Mouse (Mus musculus) embryonic facial prominence, embryonic 15.5 days (tissue): ENCODE measurements around the gene Limk2. TPM values are rescaled to one million over a fixed set of nuclear protein-coding genes. Genes with fewer than 3 reads are reported as not detected.

Experiments used
- ATAC-seq: fragments of 200-750 bp; cut with Nextera tagmentation; 2 replicates; pipeline ENCODE4 v1.8.0; 2017; ENCODE audit warnings: low read depth, moderate TSS enrichment; ENCODE audit not compliant: insufficient number of reproducible peaks, low FRiP score, low TSS enrichment
- H3K27ac ChIP-seq: fragments of 300-500 bp; sonication (generic); replicated peaks from 2 replicates; pipeline ENCODE4 v1.5.1; 2015; ENCODE audit warnings: mild to moderate bottlenecking, inconsistent platforms
- H3K27me3 ChIP-seq: fragments of 300-500 bp; sonication (generic); 2 replicates; pipeline ENCODE4 v1.6.1; 2015; ENCODE audit warnings: inconsistent platforms
- H3K36me3 ChIP-seq: fragments of 300-500 bp; sonication (generic); 2 replicates; pipeline ENCODE4 v1.6.1; 2015; ENCODE audit warnings: mild to moderate bottlenecking, inconsistent platforms
- H3K4me1 ChIP-seq: fragments of 300-500 bp; sonication (generic); 2 replicates; pipeline ENCODE4 v1.6.1; 2015; ENCODE audit warnings: inconsistent platforms
- H3K4me2 ChIP-seq: fragments of 300-500 bp; sonication (generic); replicated peaks from 2 replicates; pipeline ENCODE4 v1.6.1; 2015; ENCODE audit warnings: mild to moderate bottlenecking, inconsistent platforms
- H3K4me3 ChIP-seq: fragments of 300-500 bp; sonication (generic); replicated peaks from 2 replicates; pipeline ENCODE4 v1.5.1; 2015; ENCODE audit warnings: mild to moderate bottlenecking, inconsistent platforms
- H3K9ac ChIP-seq: fragments of 300-500 bp; sonication (generic); 2 replicates; pipeline ENCODE4 v1.6.1; 2015; ENCODE audit warnings: inconsistent platforms
- H3K9me3 ChIP-seq: fragments of 300-500 bp; sonication (generic); replicated peaks from 2 replicates; pipeline ENCODE4 v1.6.1; 2016; ENCODE audit warnings: inconsistent platforms
- WGBS: fragments of 180-500 bp; shearing (Covaris S2); methylation state at CpG from one replicate; pipeline ENCODE4 v1.1.7; 2015; 5-methylcytosine and 5-hydroxymethylcytosine counted together
- polyA plus RNA-seq: library from polyadenylated mRNA; unstranded; fragments of >200 nt; fragmentation: Nextera tagmentation; extraction: Ambion mirVana; gene quantifications from 2 replicates; pipeline ENCODE4 v1.2.1, GENCODE M21; 2015

Limk2 gene
- polyA plus RNA-seq: 100 and 103 TPM in 2 replicates

GRCm38 (mm10) chr11:3408997-3409732 lies at the start of gene Limk2:
Gene Limk2 (minus strand): TSS chr11:3409189.
- Histone ChIP-seq H3K4me1 (peaks cover 14% of the 10 kb centered on the region), H3K27ac (peak within 1 kb of the TSS; percentile 58; the same call in 1 of the 2 replicates), H3K9ac (peak within 1 kb of the TSS; percentile 70), H3K4me2 (peak within 1 kb of the TSS; percentile 81), H3K27me3 (no peaks in the 10 kb centered on the region), H3K9me3 (no peaks in the 10 kb centered on the region), H3K4me3 (peak within 1 kb of the TSS; percentile 76), H3K36me3 (no peaks in the 10 kb centered on the region)
- ATAC-seq: peak; percentile 94
- WGBS: 3% methylated on average over 45 of the region's 45 CpGs

GRCm38 (mm10) chr11:3458428-3459104 lies 49.6 kb upstream of the Limk2 start:
- no peak overlapping the region for H3K4me3 ChIP-seq
- 81% methylated on average over 11 of the region's 13 CpGs for WGBS
- H3K36me3 ChIP-seq: peaks cover 10% of the 10 kb centered on the region; the same call in 1 of the 2 replicates
- no peak overlapping the region for H3K4me2 ChIP-seq
- H3K27me3 ChIP-seq: no peaks in the 10 kb centered on the region
- H3K4me1 ChIP-seq: peaks cover 4% of the 10 kb centered on the region
- no peak overlapping the region for H3K27ac ChIP-seq
- ATAC-seq: no peak
- H3K9ac ChIP-seq: no peak overlapping the region
- H3K9me3 ChIP-seq: no peaks in the 10 kb centered on the region

- Histone ChIP-seq H3K4me2 (no peak overlapping the region), H3K9me3 (no peaks in the 10 kb centered on the region), H3K27me3 (no peaks in the 10 kb centered on the region), H3K27ac (no peak overlapping the region), H3K4me1 (peaks cover 10% of the 10 kb centered on the region), H3K4me3 (no peak overlapping the region), H3K9ac (no peak overlapping the region), H3K36me3 (peaks cover 10% of the 10 kb centered on the region; the same call in 1 of the 2 replicates)
- no peak for ATAC-seq
- 20% methylated on average over 1 of the region's 1 CpGs for WGBS
Measured at GRCm38 (mm10) chr11:3456354-3456753, 47.4 kb upstream of the Limk2 start.

GRCm38 (mm10) chr11:3454506-3454905 lies 45.5 kb upstream of the Limk2 start:
- H3K4me3 ChIP-seq: no peak overlapping the region
- peaks cover 19% of the 10 kb centered on the region for H3K4me1 ChIP-seq
- H3K36me3 ChIP-seq: peaks cover 10% of the 10 kb centered on the region; the same call in 1 of the 2 replicates
- no peak for ATAC-seq
- no peak overlapping the region for H3K27ac ChIP-seq
- 96% methylated on average over 3 of the region's 3 CpGs for WGBS
- H3K27me3 ChIP-seq: no peaks in the 10 kb centered on the region
- H3K4me2 ChIP-seq: no peak overlapping the region
- no peak overlapping the region for H3K9ac ChIP-seq
- no peaks in the 10 kb centered on the region for H3K9me3 ChIP-seq

- H3K4me2 ChIP-seq: peak overlapping the region; percentile 85; the same call in 1 of the 2 replicates
- H3K36me3 ChIP-seq: peaks cover 10% of the 10 kb centered on the region; the same call in 1 of the 2 replicates
- no peak overlapping the region for H3K9ac ChIP-seq
- no peaks in the 10 kb centered on the region for H3K9me3 ChIP-seq
- no peak for ATAC-seq
- no peak overlapping the region for H3K27ac ChIP-seq
- peaks cover 19% of the 10 kb centered on the region for H3K4me1 ChIP-seq
- WGBS: 70% methylated on average over 6 of the region's 6 CpGs
- H3K4me3 ChIP-seq: peak overlapping the region; percentile 96
- no peaks in the 10 kb centered on the region for H3K27me3 ChIP-seq
Measured at GRCm38 (mm10) chr11:3453467-3453866, 44.5 kb upstream of the Limk2 start.

GRCm38 (mm10) chr11:3452769-3453168 lies 43.8 kb upstream of the Limk2 start:
- Histone ChIP-seq H3K4me3 (peak overlapping the region; percentile 96), H3K36me3 (peaks cover 10% of the 10 kb centered on the region; the same call in 1 of the 2 replicates), H3K4me1 (peaks cover 19% of the 10 kb centered on the region), H3K27ac (peak overlapping the region; percentile 96), H3K4me2 (peak overlapping the region; percentile 85), H3K27me3 (no peaks in the 10 kb centered on the region), H3K9ac (peak overlapping the region; percentile 82), H3K9me3 (no peaks in the 10 kb centered on the region)
- ATAC-seq: no peak
- WGBS: 2% methylated on average over 9 of the region's 9 CpGs

GRCm38 (mm10) chr11:3452167-3452639 lies 43.2 kb upstream of the Limk2 start, which contains the start of gene Rnf185:
Gene Rnf185 (minus strand): TSS chr11:3452363.
- peaks cover 10% of the 10 kb centered on the region; the same call in 1 of the 2 replicates for H3K36me3 ChIP-seq
- ATAC-seq: peak; percentile 97
- H3K4me1 ChIP-seq: peaks cover 19% of the 10 kb centered on the region
- peak within 1 kb of the TSS; percentile 82 for H3K9ac ChIP-seq
- no peaks in the 10 kb centered on the region for H3K27me3 ChIP-seq
- under 1% methylated on average over 45 of the region's 45 CpGs for WGBS
- peak within 1 kb of the TSS; percentile 96 for H3K27ac ChIP-seq
- peak within 1 kb of the TSS; percentile 96 for H3K4me3 ChIP-seq
- no peaks in the 10 kb centered on the region for H3K9me3 ChIP-seq
- peak within 1 kb of the TSS; percentile 85 for H3K4me2 ChIP-seq

GRCm38 (mm10) chr11:3451701-3452163 lies 42.7 kb upstream of the Limk2 start:
- Histone ChIP-seq H3K4me2 (peak overlapping the region; percentile 85), H3K27me3 (no peaks in the 10 kb centered on the region), H3K9ac (peak overlapping the region; percentile 82), H3K4me1 (peaks cover 19% of the 10 kb centered on the region), H3K36me3 (peaks cover 10% of the 10 kb centered on the region; the same call in 1 of the 2 replicates), H3K27ac (peak overlapping the region; percentile 96), H3K9me3 (no peaks in the 10 kb centered on the region), H3K4me3 (peak overlapping the region; percentile 96)
- 2% methylated on average over 20 of the region's 20 CpGs for WGBS
- peak; percentile 59 for ATAC-seq

- no peaks in the 10 kb centered on the region for H3K27me3 ChIP-seq
- no peak overlapping the region for H3K4me3 ChIP-seq
- 86% methylated on average over 8 of the region's 8 CpGs for WGBS
- H3K9me3 ChIP-seq: no peaks in the 10 kb centered on the region
- H3K36me3 ChIP-seq: no peaks in the 10 kb centered on the region
- no peak overlapping the region for H3K27ac ChIP-seq
- H3K4me1 ChIP-seq: 0 out of 2 replicates have a peak, but pooled peaks cover 3% of the 10 kb centered on the region
- ATAC-seq: no peak
- no peak overlapping the region for H3K4me2 ChIP-seq
- H3K9ac ChIP-seq: no peak overlapping the region
Measured at GRCm38 (mm10) chr11:3444875-3445274, 35.9 kb upstream of the Limk2 start.

GRCm38 (mm10) chr11:3443091-3443490 lies 34.1 kb upstream of the Limk2 start:
- no peak overlapping the region for H3K4me3 ChIP-seq
- H3K9me3 ChIP-seq: no peaks in the 10 kb centered on the region
- no peak overlapping the region for H3K9ac ChIP-seq
- H3K4me2 ChIP-seq: no peak overlapping the region
- no peaks in the 10 kb centered on the region for H3K27me3 ChIP-seq
- no peak for ATAC-seq
- H3K4me1 ChIP-seq: 0 out of 2 replicates have a peak, but pooled peaks cover 3% of the 10 kb centered on the region
- WGBS: 87% methylated on average over 2 of the region's 2 CpGs
- H3K27ac ChIP-seq: no peak overlapping the region
- no peaks in the 10 kb centered on the region for H3K36me3 ChIP-seq

GRCm38 (mm10) chr11:3442677-3443076 lies 33.7 kb upstream of the Limk2 start:
- Histone ChIP-seq H3K27ac (no peak overlapping the region), H3K4me2 (no peak overlapping the region), H3K27me3 (no peaks in the 10 kb centered on the region), H3K4me1 (0 out of 2 replicates have a peak, but pooled peaks cover 3% of the 10 kb centered on the region), H3K9me3 (no peaks in the 10 kb centered on the region), H3K36me3 (no peaks in the 10 kb centered on the region), H3K4me3 (no peak overlapping the region), H3K9ac (no peak overlapping the region)
- 82% methylated on average over 4 of the region's 4 CpGs for WGBS
- ATAC-seq: no peak
